8 mouse cellular contexts compared by ENCODE assay signal in the genomic region with DNA sequence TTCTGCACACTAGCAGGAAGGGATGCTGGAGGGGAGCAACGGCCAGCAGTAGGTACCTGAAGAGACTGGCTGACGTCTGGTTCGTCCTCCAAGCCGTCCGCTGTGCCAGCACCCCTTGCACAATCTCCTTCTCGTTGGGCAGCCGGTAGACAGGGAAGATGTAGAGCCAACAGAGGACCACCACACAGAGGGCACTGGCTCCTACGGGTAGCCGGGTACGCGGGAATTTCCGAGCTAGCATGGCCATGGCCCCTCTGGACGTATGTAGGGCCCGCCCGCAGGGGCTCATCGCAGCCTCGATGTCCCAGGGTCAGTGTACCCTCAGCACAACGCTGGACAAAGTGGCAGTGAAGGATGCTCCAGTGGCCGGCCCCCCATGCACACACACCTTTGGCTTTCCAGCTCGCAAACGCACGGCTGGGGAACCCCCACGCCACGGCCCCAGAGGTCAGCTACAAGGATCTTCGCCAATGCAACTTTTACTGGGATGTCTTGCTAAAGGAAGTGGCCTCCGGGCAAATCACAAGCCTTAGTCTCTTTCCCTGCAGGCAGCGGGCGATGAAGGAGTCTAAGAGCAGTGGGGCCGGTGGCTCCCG. TPM values are rescaled to one million over a fixed set of nuclear protein-coding genes. Genes with fewer than 3 reads are reported as not detected.
DNase-seq lines count a peak whose midpoint lies in the region; ATAC-seq lines count a peak whose summit lies in the region.

No protein-coding gene starts in this region.

- H3K4me3 ChIP-seq in embryonic facial prominence, embryonic 12.5 days = peak overlapping the region; percentile 65
- H3K4me3 ChIP-seq in hindbrain, embryonic 15.5 days = peak overlapping the region; percentile 88
- H3K4me3 ChIP-seq in midbrain, embryonic 14.5 days (replicated peaks; ENCODE audit: low read depth, low read length) = peak overlapping the region; percentile 74

- DNase-seq in left cerebral cortex, postnatal 4 days = peak; percentile 34
- DNase-seq in left cerebral cortex, postnatal 10 days (ENCODE audit: extremely low spot score in 1 of 2, low spot score in 2 of 2) = no peak
- no peak for DNase-seq in midbrain, embryonic 14.5 days
- DNase-seq in layer of hippocampus, adult 8-10 months (ENCODE audit: low spot score in 2 of 2) = no peak
- DNase-seq in layer of hippocampus, adult 9-11 months = no peak

- H3K27ac ChIP-seq in embryonic facial prominence, embryonic 12.5 days = no peak overlapping the region
- H3K27ac ChIP-seq in hindbrain, embryonic 15.5 days (replicated peaks) = peak overlapping the region; percentile 98
- H3K27ac ChIP-seq in midbrain, embryonic 14.5 days (replicated peaks; ENCODE audit: low read depth, low read length) = peak overlapping the region; percentile 99

- peaks cover 5% of the 10 kb centered on the region; the same call in 1 of the 2 replicates for H3K27me3 ChIP-seq in embryonic facial prominence, embryonic 12.5 days
- no peaks in the 10 kb centered on the region for H3K27me3 ChIP-seq in hindbrain, embryonic 15.5 days
- no peaks in the 10 kb centered on the region for H3K27me3 ChIP-seq in midbrain, embryonic 14.5 days (ENCODE audit: control insufficient read depth, insufficient read depth, low read length)

- no peaks in the 10 kb centered on the region for H3K9me3 ChIP-seq in embryonic facial prominence, embryonic 12.5 days
- H3K9me3 ChIP-seq in hindbrain, embryonic 15.5 days = no peaks in the 10 kb centered on the region
- H3K9me3 ChIP-seq in midbrain, embryonic 14.5 days (ENCODE audit: control insufficient read depth, low read length) = no peaks in the 10 kb centered on the region

- no peaks in the 10 kb centered on the region for H3K4me1 ChIP-seq in embryonic facial prominence, embryonic 12.5 days
- peaks cover 41% of the 10 kb centered on the region for H3K4me1 ChIP-seq in hindbrain, embryonic 15.5 days (replicated peaks)
- peaks cover 32% of the 10 kb centered on the region for H3K4me1 ChIP-seq in midbrain, embryonic 14.5 days (ENCODE audit: control insufficient read depth, insufficient read depth, low read length)

- intact Hi-C loops in left cerebral cortex, postnatal 4 days (cut with DNase I) = loop anchor here (5.0 kb wide), 1 partner anchor 176 kb away; no protein-coding TSS in a partner anchor
- intact Hi-C loops in left cerebral cortex, postnatal 10 days (cut with DNase I) = loop anchor here (2.0 kb wide), 1 partner anchor 185 kb away; no protein-coding TSS in a partner anchor

- H3K36me3 ChIP-seq in embryonic facial prominence, embryonic 12.5 days = no peaks in the 10 kb centered on the region
- no peaks in the 10 kb centered on the region for H3K36me3 ChIP-seq in hindbrain, embryonic 15.5 days
- H3K36me3 ChIP-seq in midbrain, embryonic 14.5 days (ENCODE audit: control insufficient read depth, insufficient read depth, low read length) = peaks cover 6% of the 10 kb centered on the region; the same call in 1 of the 2 replicates

- WGBS in embryonic facial prominence, embryonic 12.5 days = 27% methylated on average over 30 of the region's 30 CpGs
- WGBS in hindbrain, embryonic 15.5 days = 12% methylated on average over 30 of the region's 30 CpGs
- 18% methylated on average over 30 of the region's 30 CpGs for WGBS in midbrain, embryonic 14.5 days

- peak overlapping the region; percentile 93 for H3K4me2 ChIP-seq in embryonic facial prominence, embryonic 12.5 days (replicated peaks)
- peak overlapping the region; percentile 73 for H3K4me2 ChIP-seq in hindbrain, embryonic 15.5 days
- peak overlapping the region; percentile 73 for H3K4me2 ChIP-seq in midbrain, embryonic 14.5 days (ENCODE audit: low read length)

- no peak; the same call in 1 of the 2 replicates for ATAC-seq in embryonic facial prominence, embryonic 12.5 days (ENCODE audit: insufficient number of reproducible peaks, insufficient read depth, low FRiP score, low TSS enrichment)
- peak; percentile 8; the same call in 1 of the 2 replicates for ATAC-seq in hindbrain, embryonic 15.5 days (ENCODE audit: low FRiP score, low read depth)
- ATAC-seq in midbrain, embryonic 14.5 days (ENCODE audit: low FRiP score, low TSS enrichment) = 0 out of 2 replicates have a peak, but pooled peaks have one; percentile 1
- ATAC-seq in inflammation-experienced regulatory T-cells, adult 6 months = no peak

- peak overlapping the region; percentile 69 for H3K9ac ChIP-seq in embryonic facial prominence, embryonic 12.5 days
- H3K9ac ChIP-seq in hindbrain, embryonic 15.5 days = peak overlapping the region; percentile 94
- peak overlapping the region; percentile 89 for H3K9ac ChIP-seq in midbrain, embryonic 14.5 days (replicated peaks; ENCODE audit: low read length)

RNA-seq across cellular contexts. Expression of gene St8sia1, which starts 0.7 kb away (rescaled TPM):
- total RNA-seq in left cerebral cortex, postnatal 4 days (2021) = 10 to 100 TPM; 31.4 to 33.5 TPM
- 10 to 100 TPM; 21.7 to 24.4 TPM for total RNA-seq in left cerebral cortex, postnatal 10 days (2021)
- 2.8 and 2.9 TPM in 2 replicates for polyA plus RNA-seq in embryonic facial prominence, embryonic 12.5 days (2016; fragmentation: Nextera tagmentation; extraction: Ambion mirVana)
- polyA plus RNA-seq in hindbrain, embryonic 15.5 days (2015; fragmentation: Nextera tagmentation; extraction: Ambion mirVana) = 7.0 and 7.8 TPM in 2 replicates
- polyA plus RNA-seq in midbrain, embryonic 14.5 days (2014; fragmentation: Nextera tagmentation; extraction: Ambion mirVana) = 7.5 and 8.4 TPM in 2 replicates
- polyA plus RNA-seq in inflammation-experienced regulatory T-cells, adult 6 months (2017; shearing (Covaris generic)) = 10 to 100 TPM in 2 of 3 experiments, 1 to 10 TPM in 1; 1.3 to 14.6 (median 12.7) TPM
- 10 to 100 TPM; 37.2 to 46.1 (median 37.9) TPM for total RNA-seq in layer of hippocampus, adult 8-10 months (2022)

Comparison
In these comparisons a context has a peak if more than half of its experiments do, and no peak if none do; other contexts are left out.
1. ATAC-seq: peak in hindbrain, embryonic 15.5 days (single experiment) and midbrain, embryonic 14.5 days (single experiment); none in embryonic facial prominence, embryonic 12.5 days (single experiment) and inflammation-experienced regulatory T-cells, adult 6 months (single experiment).
2. Peak in every context shown above with its lines, with median percentiles within 50 percentile points of each other: H3K4me2 ChIP-seq, H3K4me3 ChIP-seq and H3K9ac ChIP-seq.